Mouse (Mus musculus): ENCODE data around the gene Cdk19. TPM values are rescaled to one million over a fixed set of nuclear protein-coding genes. Genes with fewer than 3 reads are reported as not detected.
A peak's percentile ranks its signal among the peaks of the same experiment; 100 is the strongest.
"Not testable (repeated sequence)": the region's sequence is repeated elsewhere in the genome, so short reads cannot be mapped to it uniquely, and the experiment has no call there.

The Cdk19 gene
- total RNA-seq, 2 experiments from 2014 or later, result 30.3 to 31.5 TPM

DNA sequence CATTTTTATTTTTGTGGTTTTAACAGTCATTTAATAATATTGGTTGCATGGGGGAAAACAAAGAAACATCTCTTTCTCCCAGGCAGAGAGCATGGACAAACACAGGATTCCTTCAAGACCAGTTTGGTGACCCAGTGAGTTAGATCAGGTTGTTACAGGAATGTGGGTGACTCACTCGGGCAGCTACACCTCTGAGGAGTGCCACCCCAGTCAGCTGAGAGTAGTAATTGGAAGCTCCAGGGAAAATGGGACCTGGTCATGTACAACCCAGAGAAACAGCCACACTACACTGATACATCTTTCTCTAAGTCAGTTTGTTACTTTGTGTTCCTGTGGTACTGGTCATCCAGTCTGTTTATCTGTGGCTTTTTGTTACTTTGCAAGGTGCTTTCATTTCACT, 40.3 kb downstream of the Cdk19 start:
- no peak for DNase-seq (ENCODE audit: extremely low spot score in 1 of 2, low spot score in 1 of 2)

DNA sequence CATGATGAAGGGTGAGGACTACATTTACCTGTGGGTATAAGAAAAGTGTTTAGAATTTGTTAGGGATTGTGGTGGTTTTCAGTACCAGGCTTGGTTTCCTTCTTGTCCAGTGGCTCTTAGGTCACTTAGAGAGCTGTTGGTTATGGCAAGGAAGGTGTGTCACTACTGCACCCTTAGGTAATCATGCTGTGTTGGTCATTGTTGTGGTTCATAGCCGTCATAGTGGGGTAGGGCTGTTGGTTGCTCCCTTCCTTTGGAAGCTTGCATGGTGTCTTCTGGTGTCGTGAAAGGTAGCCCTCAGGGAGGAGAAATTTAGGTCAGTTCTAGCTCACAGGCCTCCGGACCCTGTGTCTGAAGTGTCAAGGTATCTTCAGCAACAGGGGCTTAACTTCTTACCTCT, 46.0 kb downstream of the Cdk19 start:
- DNase-seq (ENCODE audit: extremely low spot score in 1 of 2, low spot score in 1 of 2), result no peak

DNA sequence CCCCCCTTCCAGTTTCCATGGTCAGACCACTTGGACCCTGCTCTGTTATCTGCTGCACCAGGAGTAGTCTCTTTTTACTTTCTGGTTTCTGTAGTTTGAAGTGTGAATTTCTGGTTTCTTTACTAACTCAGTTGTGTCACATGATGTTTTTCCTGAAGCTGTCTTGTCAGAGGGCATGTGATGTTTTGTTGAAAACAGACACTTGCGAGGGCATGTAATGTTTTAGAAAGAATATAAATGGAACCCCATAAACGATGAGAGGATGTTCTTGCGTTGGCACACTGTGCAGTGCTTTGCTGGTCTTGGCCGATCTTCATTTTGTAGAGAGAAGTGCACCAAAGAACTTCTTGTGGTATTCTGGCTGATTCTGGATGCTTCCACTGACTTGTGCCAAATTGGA, 46.8 kb downstream of the Cdk19 start:
- DNase-seq (ENCODE audit: extremely low spot score in 1 of 2, low spot score in 1 of 2), result no peak

DNA sequence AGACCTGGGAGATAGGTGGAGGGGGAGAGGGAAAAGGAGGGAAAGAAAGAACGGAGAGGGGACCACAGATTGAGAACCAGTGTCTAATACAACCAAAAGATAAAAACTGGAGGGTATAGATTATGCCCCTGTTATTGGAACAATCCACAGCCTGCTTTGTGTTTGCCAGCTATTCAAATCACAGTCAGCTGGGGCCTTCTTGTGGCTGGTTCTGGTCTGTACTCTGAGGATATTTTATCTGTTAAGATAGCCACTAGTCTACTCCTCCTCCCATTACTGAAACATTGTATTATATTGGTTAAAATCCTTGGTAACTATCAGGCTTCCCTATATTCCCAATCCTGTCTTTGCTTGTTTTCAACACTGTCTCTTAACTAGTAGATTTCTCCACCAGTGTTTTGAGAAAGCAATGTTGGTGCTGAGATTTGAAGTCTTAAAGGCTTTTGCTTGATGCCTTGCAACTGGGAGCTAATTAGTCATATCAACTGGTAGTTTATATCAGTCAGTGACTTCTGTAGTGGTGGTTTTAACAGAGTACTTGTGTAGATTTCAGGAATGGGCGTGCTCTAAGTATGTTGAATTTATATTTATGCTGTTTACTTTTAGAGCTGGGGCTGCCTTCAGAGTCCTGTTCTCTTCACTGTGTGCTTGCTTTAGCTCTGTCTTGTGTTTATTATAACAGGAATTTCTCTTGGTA, 54.2 kb downstream of the Cdk19 start:
- no peak for DNase-seq (ENCODE audit: extremely low spot score in 1 of 2, low spot score in 1 of 2)

DNA sequence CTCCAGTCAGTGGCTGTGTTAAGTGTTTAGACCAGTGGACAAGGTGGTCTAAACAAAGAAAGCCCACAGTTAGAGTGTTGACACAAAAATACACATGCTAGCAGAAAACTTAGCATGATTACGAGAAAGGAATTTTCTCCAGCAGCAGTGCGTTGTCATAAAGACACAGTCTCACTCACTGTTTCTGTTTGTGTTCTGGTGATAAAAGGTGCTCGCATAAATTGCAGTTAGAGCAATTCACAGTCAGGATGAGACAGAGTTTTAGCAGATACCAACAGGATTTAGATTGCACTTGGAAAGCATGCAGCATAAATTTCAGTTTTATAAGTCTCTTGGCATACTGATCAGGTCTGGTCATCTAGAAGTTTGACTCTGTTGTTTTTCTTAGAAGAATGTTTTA, 59.5 kb downstream of the Cdk19 start:
- no peak for DNase-seq (ENCODE audit: extremely low spot score in 1 of 2, low spot score in 1 of 2)

DNA sequence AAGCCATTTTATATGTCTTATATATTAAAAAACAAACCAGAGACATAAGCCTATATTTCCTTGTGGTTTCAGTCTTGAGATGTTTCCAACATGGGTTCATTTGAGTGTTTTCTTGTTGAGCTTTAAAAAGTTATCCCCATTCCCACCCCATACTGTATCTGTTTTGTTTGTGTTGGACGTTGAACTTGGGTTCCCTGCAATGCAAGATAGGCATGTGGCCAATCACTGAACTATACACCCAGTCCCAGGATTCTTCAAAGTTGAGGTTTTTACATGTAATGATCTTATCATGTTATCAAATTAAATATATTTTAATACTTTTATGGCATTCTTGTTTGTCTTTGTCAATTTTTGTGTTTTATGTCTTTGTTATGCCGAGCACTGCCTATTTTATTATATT, 60.0 kb downstream of the Cdk19 start:
- no peak for DNase-seq (ENCODE audit: extremely low spot score in 1 of 2, low spot score in 1 of 2)

DNA sequence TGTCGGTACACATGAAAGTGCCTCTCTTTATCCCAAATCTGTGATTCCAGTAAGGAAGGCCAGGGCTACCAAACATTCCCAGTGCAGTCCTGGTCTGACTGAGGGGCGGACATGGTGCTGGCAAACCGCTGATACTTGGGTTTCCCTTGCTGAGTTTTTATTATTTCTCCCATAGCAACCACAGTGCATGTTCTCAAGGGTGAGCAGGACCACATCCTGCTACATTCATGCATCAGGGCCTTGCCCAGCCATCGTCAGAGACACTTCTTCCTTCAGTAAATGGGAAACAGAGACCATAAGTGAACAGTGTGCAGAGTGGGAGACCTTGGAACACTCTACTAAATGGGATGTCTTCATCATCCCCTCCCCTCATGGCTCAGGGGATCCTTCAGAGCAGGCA, 60.9 kb downstream of the Cdk19 start:
- no peak for DNase-seq (ENCODE audit: extremely low spot score in 1 of 2, low spot score in 1 of 2)

DNA sequence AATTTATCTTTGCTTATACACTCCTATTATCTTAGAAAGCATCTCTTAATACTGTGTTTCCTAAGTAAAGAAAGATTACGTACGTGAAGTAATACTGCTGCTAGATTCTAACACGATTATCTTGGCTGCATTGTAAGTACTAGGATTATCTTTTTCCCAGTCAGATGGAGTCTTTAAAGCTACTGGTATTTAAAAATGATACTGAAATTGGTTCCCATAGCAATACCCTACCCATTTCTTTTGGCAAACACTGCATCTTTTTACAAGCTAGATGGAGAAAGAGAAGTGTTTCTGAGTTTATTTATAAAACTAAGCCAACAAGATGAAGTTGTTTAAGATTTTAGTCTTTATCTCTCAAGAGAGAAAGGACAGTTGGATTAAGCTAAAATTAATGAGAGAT, 67.3 kb downstream of the Cdk19 start:
- no peak for DNase-seq (ENCODE audit: extremely low spot score in 1 of 2, low spot score in 1 of 2)

DNA sequence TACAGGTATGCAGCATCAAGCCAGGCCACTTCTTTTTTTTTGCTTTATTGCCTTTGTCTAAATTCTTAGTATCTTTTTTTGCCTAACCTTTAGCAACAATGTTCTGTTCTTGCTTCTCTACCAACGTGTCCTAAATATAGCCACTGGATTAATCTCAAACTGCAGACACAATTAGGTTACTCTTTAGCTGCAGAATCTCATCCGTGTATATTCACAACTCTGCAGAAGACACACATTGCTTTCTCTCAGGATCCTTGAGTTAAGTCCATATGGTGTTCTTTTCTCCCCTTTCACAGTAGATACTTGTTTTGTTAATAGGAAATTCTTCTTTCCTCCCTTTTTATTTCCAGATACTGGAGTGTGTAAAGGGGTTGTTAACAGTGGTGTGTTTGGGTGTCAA, 70.0 kb downstream of the Cdk19 start:
- no peak for DNase-seq (ENCODE audit: extremely low spot score in 1 of 2, low spot score in 1 of 2)

DNA sequence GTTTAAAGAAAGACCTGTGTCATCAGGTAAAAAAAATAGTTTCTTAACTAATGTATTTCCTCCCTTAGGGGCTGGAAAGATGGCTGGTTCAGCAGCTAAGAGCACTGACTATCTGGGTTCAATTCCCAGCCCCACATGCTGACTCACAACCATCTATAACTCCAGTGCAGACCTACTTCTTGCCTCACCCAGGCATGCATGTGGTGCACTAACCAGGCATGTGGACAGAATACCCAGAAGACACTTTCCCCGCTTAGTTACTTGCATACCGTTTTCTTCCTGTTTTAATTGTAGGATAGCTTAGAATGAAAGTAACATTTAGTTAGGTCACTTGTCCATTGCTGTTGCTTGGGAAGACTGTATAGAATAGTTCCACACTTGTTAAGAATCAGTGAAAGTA, 72.0 kb downstream of the Cdk19 start:
- DNase-seq (ENCODE audit: extremely low spot score in 1 of 2, low spot score in 1 of 2), result no peak

DNA sequence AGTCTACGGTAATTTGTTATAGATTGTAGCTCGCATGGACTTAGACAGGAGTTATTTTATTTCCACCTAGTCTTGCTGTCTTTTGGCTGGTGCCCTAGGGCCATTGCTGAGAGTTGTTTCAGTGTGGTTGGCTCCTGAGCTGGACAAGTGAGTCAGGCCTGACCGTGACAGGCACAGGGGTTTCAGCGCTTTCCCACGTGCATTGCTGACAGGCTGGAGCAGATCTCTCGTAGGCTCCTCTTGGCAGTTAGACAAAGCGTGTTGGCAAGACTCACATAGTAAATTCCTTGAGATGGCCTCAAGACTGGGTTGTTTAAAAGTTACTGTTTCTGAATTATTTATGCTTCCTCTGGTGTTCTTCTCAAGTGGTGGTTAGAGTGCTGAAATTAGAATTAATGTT, 77.6 kb downstream of the Cdk19 start:
- peak in 1 of 2 experiments; percentile 8 for DNase-seq (ENCODE audit: extremely low spot score in 1 of 2, low spot score in 1 of 2)

DNA sequence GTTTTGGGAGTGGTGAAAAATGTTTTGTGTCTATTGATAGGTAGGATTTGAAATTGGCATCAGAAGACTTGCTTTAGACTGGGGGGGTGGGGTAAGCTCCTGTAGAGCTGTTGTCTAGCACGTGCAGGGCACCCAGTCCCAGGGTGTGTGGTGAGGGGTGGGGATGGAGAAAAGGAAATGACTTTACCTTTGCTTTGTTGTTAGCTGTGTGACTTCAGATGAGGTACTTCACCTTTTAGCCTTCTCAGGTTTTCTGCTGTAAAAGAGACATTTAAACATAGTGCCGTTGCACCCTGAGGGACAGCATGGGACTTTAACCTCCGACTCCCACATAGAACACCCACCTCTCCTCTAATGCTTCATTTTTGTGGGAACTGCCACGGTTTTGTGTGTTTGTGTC, 80.5 kb downstream of the Cdk19 start:
- no peak for DNase-seq (ENCODE audit: extremely low spot score in 1 of 2, low spot score in 1 of 2)

DNA sequence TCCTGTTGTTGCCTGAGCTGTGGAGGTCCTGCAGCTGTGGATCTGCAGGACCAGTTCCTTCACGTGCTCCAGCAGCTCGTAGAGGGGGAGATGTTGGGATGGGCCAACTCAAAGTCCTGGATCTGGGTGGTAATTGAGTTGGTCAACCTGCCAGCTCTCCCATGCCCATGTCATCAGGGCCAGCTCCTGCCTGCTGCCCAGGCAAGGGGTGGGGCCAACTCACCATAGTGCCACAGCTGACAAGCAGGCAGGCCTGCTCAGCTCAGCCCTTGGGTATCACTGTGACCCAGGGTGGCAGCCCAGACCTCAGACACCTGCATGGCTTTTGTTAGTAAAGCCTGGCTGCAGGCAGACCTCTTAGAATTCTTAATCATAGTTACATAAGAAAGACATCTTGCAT, 81.3 kb downstream of the Cdk19 start:
- DNase-seq (ENCODE audit: extremely low spot score in 1 of 2, low spot score in 1 of 2), result no peak

DNA sequence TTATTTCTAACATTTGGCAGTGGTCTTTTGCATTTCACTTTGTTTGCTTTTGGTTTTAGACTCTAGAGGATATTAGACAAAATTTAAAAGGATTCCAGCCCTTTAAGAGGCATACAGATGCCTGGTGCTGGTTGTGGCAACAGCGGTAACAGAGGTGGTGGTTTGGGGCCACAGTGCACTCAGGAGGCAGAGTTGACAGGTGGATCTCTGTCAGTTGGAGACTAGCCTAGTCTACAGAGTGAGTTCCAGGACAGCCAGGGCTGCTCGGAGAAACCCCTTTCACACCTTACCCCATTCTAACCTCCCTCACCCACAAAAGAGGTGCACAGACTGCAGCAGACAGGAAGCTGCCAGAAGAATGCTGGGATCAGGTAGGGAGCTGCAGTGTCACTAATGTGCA, 82.4 kb downstream of the Cdk19 start:
- DNase-seq (ENCODE audit: extremely low spot score in 1 of 2, low spot score in 1 of 2), result no peak

DNA sequence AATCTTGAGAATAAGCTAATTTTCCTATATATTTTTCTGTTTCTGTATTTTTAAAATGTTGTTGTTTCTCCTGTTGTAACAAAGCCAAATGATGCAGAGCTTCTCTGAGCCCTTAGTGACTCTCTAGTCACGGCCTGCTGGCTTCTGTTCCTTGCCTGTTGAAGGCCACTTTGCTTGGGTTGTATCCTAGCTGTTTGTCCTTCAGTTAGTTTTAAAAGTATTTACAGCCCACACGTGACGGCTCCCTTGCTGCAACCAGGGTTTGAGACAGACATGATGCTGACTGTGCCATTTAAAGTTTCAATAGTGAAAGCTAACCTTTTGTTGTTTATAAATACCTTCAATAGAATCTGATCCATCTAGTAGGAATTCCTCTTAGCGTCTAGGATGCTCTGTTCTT, 83.3 kb downstream of the Cdk19 start:
- no peak for DNase-seq (ENCODE audit: extremely low spot score in 1 of 2, low spot score in 1 of 2)

DNA sequence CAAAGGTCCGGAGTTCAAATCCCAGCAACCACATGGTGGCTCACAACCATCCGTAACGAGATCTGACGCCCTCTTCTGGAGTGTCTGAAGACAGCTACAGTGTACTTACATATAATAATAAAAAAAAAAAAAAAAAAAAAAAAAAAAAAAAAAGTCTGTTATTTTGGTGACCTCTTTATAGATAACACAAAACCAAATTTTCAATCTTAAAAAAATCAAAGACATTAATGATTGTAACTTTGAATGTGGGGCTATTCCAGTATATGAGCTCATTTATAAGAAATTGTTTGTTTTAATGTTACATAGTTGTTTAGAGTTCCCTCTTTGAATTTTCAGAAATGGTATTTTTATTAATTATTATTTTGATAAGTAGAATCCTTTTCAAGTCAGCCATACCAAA, 85.1 kb downstream of the Cdk19 start:
- DNase-seq (ENCODE audit: extremely low spot score in 1 of 2, low spot score in 1 of 2), result not testable (repeated sequence)

DNA sequence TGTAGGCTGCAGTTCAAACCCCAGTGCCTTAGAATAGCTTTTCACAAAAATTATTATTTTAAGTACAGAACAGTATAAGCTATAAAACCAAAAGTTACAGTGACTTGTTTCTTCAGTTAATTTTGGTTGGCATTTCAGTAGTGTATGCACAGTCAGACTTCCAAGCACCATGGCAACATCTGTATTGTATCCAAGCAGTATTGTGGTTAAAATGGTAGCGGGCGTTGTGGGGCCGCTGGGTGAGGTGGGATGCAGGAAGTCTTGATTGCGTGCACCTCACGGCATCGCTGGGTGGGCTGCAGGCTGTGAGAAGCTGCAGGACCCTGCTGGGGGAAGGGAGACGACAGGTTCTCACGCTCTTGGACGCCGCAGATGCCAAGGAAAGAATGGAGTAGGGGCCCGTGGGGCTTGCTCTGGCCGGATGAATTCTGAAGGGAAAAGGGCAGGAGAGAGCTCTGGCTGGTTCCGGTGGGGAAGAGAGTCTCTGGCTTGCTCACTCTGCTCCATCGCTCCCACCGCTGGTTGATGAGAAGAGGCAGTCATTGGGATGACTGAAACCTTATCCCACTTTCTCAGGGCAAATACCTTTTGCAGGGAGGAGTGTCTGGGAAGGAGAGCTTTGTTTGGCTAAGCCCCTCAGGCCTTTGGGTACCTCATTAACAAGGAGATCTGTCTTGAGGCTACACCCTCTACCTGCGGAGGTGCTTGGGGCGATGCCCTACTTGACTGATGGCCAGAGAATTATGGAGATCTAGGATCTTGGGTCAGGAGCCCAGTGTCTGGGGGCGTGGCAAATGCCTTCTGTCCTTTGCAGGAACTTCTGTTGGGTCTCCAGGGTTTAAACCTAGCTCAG, 86.1 kb downstream of the Cdk19 start:
- DNase-seq (ENCODE audit: extremely low spot score in 1 of 2, low spot score in 1 of 2), result no peak

DNA sequence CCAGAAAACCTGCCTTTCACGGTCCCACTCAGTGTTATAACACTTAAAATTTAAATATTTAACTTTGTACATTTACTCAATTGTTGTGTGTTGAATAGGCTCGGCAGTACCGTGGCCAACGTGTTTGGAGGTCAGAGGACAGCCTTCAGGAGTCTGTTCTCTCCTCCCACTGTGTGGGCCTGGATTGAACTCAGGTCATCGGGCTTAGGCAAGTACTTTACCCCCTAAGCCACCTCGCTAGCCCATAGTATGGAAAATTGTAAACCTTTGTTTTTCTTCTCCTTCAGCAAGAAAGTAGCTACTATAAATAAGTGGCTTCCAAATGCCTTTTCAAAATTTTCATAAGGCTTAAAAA, 86.7 kb downstream of the Cdk19 start:
- DNase-seq (ENCODE audit: extremely low spot score in 1 of 2, low spot score in 1 of 2), result no peak

DNA sequence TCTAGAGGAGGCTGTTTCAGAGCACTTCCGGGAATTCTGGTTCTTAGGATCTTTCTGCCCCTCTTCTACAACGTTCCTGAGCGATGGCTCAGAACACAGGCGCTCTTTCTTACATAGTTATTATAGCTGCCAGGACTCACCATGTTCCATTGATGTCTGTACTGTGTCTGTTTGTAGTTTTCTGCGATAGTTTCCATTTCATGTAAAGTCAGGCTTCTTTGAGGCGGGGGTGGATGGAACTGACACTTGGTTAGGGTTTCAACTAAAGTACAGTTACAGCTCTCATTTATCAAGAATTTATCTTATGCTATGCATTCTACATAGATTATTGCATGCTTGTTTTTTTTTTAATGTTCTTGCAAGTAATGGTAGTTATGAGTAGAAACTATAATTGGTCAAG, 89.3 kb downstream of the Cdk19 start:
- no peak for DNase-seq (ENCODE audit: extremely low spot score in 1 of 2, low spot score in 1 of 2)

DNA sequence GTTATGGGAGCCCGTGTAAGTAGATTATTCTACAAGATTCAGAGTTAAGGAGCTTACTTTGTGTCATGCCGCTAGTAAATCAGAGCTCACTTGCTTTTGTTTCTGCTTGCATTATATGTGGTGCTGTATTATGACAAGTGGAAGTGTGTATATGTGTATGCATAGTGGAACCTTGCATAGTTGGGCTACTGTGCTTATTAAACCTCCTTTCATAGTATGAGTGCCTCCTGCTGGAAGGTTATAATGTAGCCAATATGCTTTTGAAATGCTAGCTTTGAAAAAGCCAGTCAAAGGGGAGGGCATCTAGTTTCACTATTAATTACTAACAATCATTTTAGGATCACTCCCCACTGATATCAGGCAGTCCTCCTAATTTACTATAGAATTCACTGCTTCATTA, 89.7 kb downstream of the Cdk19 start:
- no peak for DNase-seq (ENCODE audit: extremely low spot score in 1 of 2, low spot score in 1 of 2)

DNA sequence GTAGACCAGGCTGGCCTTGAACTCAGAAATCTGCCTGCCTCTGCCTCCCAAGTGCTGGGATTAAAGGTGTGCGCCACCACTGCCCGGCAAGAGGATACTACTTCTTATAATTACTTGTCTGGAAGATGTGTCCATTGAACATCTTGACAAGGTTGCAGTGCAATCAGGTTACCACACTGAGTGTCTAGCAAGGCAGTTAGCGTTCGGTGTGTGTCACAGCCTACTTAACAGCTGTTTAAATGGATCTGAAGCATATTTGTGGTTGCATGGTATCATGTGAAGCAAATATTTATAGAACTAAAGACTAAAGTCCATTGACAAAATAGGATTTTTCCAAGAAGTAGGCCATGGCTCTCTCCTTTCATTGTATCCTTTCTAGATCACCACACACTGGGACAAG, 90.8 kb downstream of the Cdk19 start:
- DNase-seq (ENCODE audit: extremely low spot score in 1 of 2, low spot score in 1 of 2), result no peak

DNA sequence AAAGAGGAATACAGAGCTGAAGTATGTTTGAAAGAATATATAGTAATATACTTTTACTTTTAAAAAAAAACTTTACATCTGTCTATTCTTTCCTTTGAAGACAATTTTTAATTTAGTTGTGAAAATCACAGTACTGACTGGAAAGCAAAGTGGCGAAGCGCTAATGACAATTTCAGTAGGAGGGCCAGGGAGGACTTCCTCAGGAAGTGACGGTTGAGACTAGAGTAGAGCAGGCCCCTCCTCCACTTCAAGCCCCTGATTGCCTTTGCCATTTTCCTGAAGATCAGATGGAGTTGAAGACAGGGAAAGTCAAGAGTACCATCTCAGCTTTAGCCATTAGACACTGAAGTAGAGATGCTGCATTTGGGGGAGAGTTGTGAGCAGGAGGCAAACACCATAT, 92.6 kb downstream of the Cdk19 start:
- no peak for DNase-seq (ENCODE audit: extremely low spot score in 1 of 2, low spot score in 1 of 2)

Data from layer of hippocampus, postnatal 25 days (tissue).